Mouse (Mus musculus) hindbrain, postnatal 0 days (tissue): ENCODE measurements at regions not wholly inside any gene's neighbourhood (a gene's known extent, or its start where the extent isn't known, plus 50 kb on each side); places are given as distances from the start of the nearest gene placed in this dataset.
A peak's percentile ranks its signal among the peaks of the same experiment; 100 is the strongest.

Experiments used
- ATAC-seq: fragments of 200-750 bp; cut with Nextera tagmentation; 2 replicates; pipeline ENCODE4 v1.8.0; 2017; ENCODE audit warnings: mild to moderate bottlenecking, moderate TSS enrichment, moderate library complexity
- DNase-seq: peaks from one replicate; pipeline ENCODE4 v3.0.0-alpha.2; 2015; ENCODE audit warnings: low spot score
- H3K27ac ChIP-seq: fragments of 300-500 bp; sonication (generic); 2 replicates; pipeline ENCODE4 v1.5.1; 2014; ENCODE audit warnings: mild to moderate bottlenecking
- H3K27me3 ChIP-seq: fragments of 300-500 bp; sonication (generic); 2 replicates; pipeline ENCODE4 v1.6.1; 2014; ENCODE audit warnings: low read length, mixed read lengths; ENCODE audit not compliant: insufficient read depth
- H3K36me3 ChIP-seq: fragments of 300-500 bp; sonication (generic); 2 replicates; pipeline ENCODE4 v1.6.1; 2014; ENCODE audit warnings: low read length, mixed read lengths; ENCODE audit not compliant: insufficient read depth
- H3K4me1 ChIP-seq: fragments of 300-500 bp; sonication (generic); 2 replicates; pipeline ENCODE4 v1.6.1; 2014; ENCODE audit warnings: antibody characterized with exemption, low read length, mixed read lengths; ENCODE audit not compliant: insufficient read depth
- H3K4me2 ChIP-seq: fragments of 300-500 bp; sonication (generic); 2 replicates; pipeline ENCODE4 v1.6.1; 2014; ENCODE audit warnings: low read depth, mild to moderate bottlenecking, low read length, moderate library complexity, mixed read lengths
- H3K4me3 ChIP-seq: fragments of 300-500 bp; sonication (generic); 2 replicates; pipeline ENCODE4 v1.5.1; 2014; ENCODE audit warnings: low read length
- H3K9ac ChIP-seq: fragments of 300-500 bp; sonication (generic); replicated peaks from 2 replicates; pipeline ENCODE4 v1.6.1; 2014; ENCODE audit warnings: mild to moderate bottlenecking, low read length, moderate library complexity, mixed read lengths
- H3K9me3 ChIP-seq: fragments of 300-500 bp; sonication (generic); 2 replicates; pipeline ENCODE4 v1.6.1; 2016; ENCODE audit warnings: low read length, mixed read lengths
- CTCF ChIP-seq: IDR thresholded peaks from 2 replicates; pipeline ENCODE4 v1.5.1; 2016; ENCODE audit warnings: antibody characterized with exemption, control low read depth, low read depth
- WGBS: fragments of 180-500 bp; shearing (Covaris S2); extraction: QIAGEN DNeasy Blood & Tissue Kit; methylation state at CpG from one replicate; pipeline ENCODE4 v1.1.7; 2014; 5-methylcytosine and 5-hydroxymethylcytosine counted together

DNA sequence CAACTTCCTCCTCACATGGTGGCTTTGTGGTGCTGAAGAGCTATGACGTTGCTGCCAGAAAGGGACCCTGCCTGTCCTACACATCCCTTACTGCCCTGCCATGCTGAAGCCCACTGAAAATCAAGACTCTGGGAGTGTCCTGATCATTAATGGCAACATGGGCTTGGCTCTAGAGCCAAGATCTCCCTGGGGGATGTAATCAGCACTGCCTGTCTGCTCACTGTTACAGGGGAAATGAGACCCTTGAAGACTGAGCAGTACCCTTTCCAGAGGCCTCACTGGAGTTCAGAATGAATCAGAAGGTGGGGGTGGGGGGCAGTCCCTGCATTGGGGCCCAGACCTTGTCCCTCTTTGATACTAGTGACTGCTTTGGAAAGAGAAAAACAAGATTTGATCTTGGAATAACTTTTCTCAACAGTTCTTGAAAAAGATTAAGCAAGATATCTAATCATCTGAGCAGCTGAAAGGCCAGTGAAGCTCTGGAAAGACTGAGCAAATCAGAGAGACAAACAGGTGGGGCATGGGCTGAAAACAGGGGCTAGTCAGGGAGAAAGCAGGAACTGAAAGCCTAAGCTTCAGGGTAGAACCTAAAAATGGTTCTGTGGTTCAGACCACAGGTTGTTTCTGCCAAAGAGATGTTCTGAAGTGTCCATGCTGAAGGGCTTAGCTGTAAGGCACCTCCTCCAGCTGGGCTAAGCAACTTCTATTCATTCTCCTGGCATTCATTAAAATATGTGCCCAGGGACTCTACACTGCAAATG lies 97.1 kb downstream of the Kcna5 start:
- no peak overlapping the region for H3K27ac ChIP-seq
- no peaks in the 10 kb centered on the region for H3K9me3 ChIP-seq
- DNase-seq, result no peak
- no peaks in the 10 kb centered on the region for H3K4me1 ChIP-seq
- WGBS, result 71% methylated on average over 1 of the region's 1 CpGs
- ATAC-seq, result no peak
- no peak overlapping the region for H3K9ac ChIP-seq
- no peak for TF ChIP-seq CTCF
- no peak overlapping the region for H3K4me3 ChIP-seq
- no peaks in the 10 kb centered on the region for H3K36me3 ChIP-seq
- no peaks in the 10 kb centered on the region for H3K27me3 ChIP-seq
- no peak overlapping the region for H3K4me2 ChIP-seq

DNA sequence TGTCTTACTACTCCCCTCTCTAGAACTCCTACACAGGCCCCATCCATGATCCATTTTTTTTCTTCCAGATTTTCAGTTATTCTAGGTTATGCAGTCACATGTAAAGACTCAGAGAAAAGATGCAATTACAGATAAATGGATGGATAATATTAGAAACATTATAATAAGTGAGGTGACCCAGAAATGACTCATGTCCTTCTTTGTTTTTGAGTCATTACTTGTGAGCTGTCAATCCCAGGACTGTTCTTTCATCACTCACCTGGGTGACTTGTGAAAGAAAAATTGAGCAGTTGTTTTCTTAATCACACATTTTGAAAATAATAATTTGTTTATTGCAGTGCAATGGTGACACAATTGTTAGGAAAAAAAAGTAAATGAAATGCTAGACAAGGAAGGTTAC lies 108.0 kb downstream of the Kcna5 start:
- Histone ChIP-seq H3K9me3 (no peaks in the 10 kb centered on the region), H3K9ac (no peak overlapping the region), H3K27ac (no peak overlapping the region), H3K36me3 (no peaks in the 10 kb centered on the region), H3K27me3 (no peaks in the 10 kb centered on the region), H3K4me3 (no peak overlapping the region), H3K4me2 (no peak overlapping the region), H3K4me1 (no peaks in the 10 kb centered on the region)
- TF ChIP-seq CTCF, result no peak
- DNase-seq (no peak), ATAC-seq (no peak)

GRCm38 (mm10) chr6:126405736-126406135 lies 129.5 kb downstream of the Kcna5 start:
- ATAC-seq, result no peak; the same call in 1 of the 2 replicates

DNA sequence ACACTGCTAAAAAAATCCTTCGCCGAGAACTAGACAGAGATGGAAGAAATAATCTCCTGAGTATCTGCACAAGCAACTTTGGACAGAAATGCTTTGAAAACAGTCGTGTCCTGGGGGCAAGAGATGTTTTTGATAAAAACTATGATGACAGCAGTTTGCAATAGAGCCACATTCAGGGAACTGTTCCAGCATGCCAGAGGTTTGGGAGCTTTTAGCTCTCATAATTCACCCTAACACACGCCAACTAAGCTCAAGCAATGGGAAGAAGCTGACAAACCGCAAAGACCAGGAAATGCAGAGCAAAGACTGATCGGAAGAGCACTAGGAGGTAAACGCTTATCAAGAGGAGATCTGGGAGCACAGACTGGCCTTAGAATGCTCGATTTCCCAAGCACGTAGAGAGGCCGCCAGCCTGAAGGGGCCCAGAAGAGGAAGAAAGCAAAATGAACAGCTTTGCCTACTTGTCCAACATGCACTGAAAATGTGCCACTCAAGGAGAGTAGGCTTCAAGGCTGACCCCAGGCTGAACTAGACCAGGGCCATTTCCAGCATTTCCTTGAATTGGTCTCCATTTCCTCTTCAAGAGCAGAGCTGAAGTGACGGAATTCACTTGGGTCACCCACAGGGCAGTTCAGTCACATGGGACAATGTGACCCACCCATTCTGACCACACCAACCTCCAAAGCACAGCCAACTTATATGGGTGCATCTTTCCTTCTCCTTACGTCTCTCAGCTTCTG lies 130.7 kb downstream of the Kcna5 start:
- no peak for DNase-seq
- H3K36me3 ChIP-seq, result no peaks in the 10 kb centered on the region
- TF ChIP-seq CTCF, result no peak
- no peak overlapping the region for H3K4me2 ChIP-seq
- no peaks in the 10 kb centered on the region for H3K9me3 ChIP-seq
- H3K27me3 ChIP-seq, result no peaks in the 10 kb centered on the region
- H3K4me3 ChIP-seq, result no peak overlapping the region
- no peak overlapping the region for H3K27ac ChIP-seq
- no peak for ATAC-seq
- H3K9ac ChIP-seq, result no peak overlapping the region
- no peaks in the 10 kb centered on the region for H3K4me1 ChIP-seq
- 81% methylated on average over 12 of the region's 12 CpGs for WGBS

More at GRCm38 (mm10) chr6:126405736-126406135, 129.5 kb downstream of the Kcna5 start:
- no peak overlapping the region for H3K4me3 ChIP-seq
- no peak overlapping the region for H3K27ac ChIP-seq
- WGBS, result 39% methylated on average over 3 of the region's 3 CpGs
- H3K9me3 ChIP-seq, result no peaks in the 10 kb centered on the region
- H3K4me1 ChIP-seq, result no peaks in the 10 kb centered on the region
- H3K27me3 ChIP-seq, result no peaks in the 10 kb centered on the region
- H3K9ac ChIP-seq, result no peak overlapping the region
- DNase-seq, result peak; percentile 78
- no peaks in the 10 kb centered on the region for H3K36me3 ChIP-seq
- TF ChIP-seq CTCF, result peak; percentile 72
- H3K4me2 ChIP-seq, result no peak overlapping the region

- ATAC-seq (no peak), DNase-seq (no peak)
- 61% methylated on average over 3 of the region's 3 CpGs for WGBS
- no peak overlapping the region for H3K9ac ChIP-seq
- no peak overlapping the region for H3K4me3 ChIP-seq
- H3K27ac ChIP-seq, result no peak overlapping the region
- H3K27me3 ChIP-seq, result no peaks in the 10 kb centered on the region
- no peak for TF ChIP-seq CTCF
- H3K4me2 ChIP-seq, result no peak overlapping the region
- H3K4me1 ChIP-seq, result no peaks in the 10 kb centered on the region
- no peaks in the 10 kb centered on the region for H3K36me3 ChIP-seq
- H3K9me3 ChIP-seq, result no peaks in the 10 kb centered on the region
Measured at GRCm38 (mm10) chr6:126399595-126399994, 135.6 kb downstream of the Kcna5 start.

DNA sequence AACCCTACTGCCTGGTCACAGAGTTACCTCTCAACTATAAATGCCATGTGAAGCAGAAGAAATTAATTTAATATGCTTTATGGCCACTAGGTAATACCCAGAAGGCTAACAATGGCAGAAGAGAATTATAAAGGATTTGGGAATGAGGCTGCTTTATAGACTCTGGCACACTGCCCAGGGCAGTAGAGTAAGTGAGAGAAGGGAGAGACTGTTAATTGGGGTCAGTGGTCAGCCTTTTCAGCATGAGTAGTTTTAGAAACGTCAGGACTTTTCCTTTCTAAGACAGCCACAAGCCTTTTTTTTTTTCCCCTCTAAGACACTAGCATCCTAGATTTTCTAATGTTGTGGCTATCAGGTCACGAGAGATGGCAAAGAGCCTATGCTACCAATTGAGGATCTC lies 136.6 kb downstream of the Kcna5 start:
- Histone ChIP-seq H3K4me1 (no peaks in the 10 kb centered on the region), H3K4me2 (no peak overlapping the region), H3K27ac (no peak overlapping the region), H3K9ac (no peak overlapping the region), H3K9me3 (no peaks in the 10 kb centered on the region), H3K4me3 (no peak overlapping the region), H3K36me3 (no peaks in the 10 kb centered on the region), H3K27me3 (no peaks in the 10 kb centered on the region)
- ATAC-seq (no peak), DNase-seq (peak; percentile 40)
- TF ChIP-seq CTCF, result no peak
- 31% methylated on average over 2 of the region's 2 CpGs for WGBS

GRCm38 (mm10) chr6:126395015-126395414 lies 140.2 kb downstream of the Kcna5 start:
- no peak overlapping the region for H3K4me2 ChIP-seq
- H3K27me3 ChIP-seq, result no peaks in the 10 kb centered on the region
- DNase-seq, result no peak
- 70% methylated on average over 3 of the region's 3 CpGs for WGBS
- H3K4me1 ChIP-seq, result no peaks in the 10 kb centered on the region
- no peak for ATAC-seq
- no peaks in the 10 kb centered on the region for H3K36me3 ChIP-seq
- no peak overlapping the region for H3K9ac ChIP-seq
- no peak overlapping the region for H3K27ac ChIP-seq
- H3K4me3 ChIP-seq, result no peak overlapping the region
- H3K9me3 ChIP-seq, result no peaks in the 10 kb centered on the region
- no peak for TF ChIP-seq CTCF
